Mouse (Mus musculus) intestine, embryonic 16.5 days (tissue): Measurements from ENCODE around the gene Ggt6. TPM values are rescaled to one million over a fixed set of nuclear protein-coding genes. Genes with fewer than 3 reads are reported as not detected.
A peak's percentile ranks its signal among the peaks of the same experiment; 100 is the strongest.
"Not testable (repeated sequence)": the region's sequence is repeated elsewhere in the genome, so short reads cannot be mapped to it uniquely, and the experiment has no call there.

Experiments used
- ATAC-seq: fragments of 200-750 bp; cut with Nextera tagmentation; 2 replicates; pipeline ENCODE4 v1.8.0; 2017; ENCODE audit warnings: moderate TSS enrichment, moderate library complexity
- H3K27ac ChIP-seq: fragments of 300-500 bp; sonication (generic); 2 replicates; pipeline ENCODE4 v1.5.1; 2014; ENCODE audit warnings: mild to moderate bottlenecking, low read length
- H3K27me3 ChIP-seq: fragments of 300-500 bp; sonication (generic); replicated peaks from 2 replicates; pipeline ENCODE4 v1.6.1; 2014; ENCODE audit warnings: low read length, control low read depth, mixed read lengths; ENCODE audit not compliant: control insufficient read depth, insufficient read depth
- H3K36me3 ChIP-seq: fragments of 300-500 bp; sonication (generic); 2 replicates; pipeline ENCODE4 v1.6.1; 2014; ENCODE audit warnings: low read length, control low read depth; ENCODE audit not compliant: control insufficient read depth, insufficient read depth
- H3K4me1 ChIP-seq: fragments of 300-500 bp; sonication (generic); 2 replicates; pipeline ENCODE4 v1.6.1; 2014; ENCODE audit warnings: low read length, control low read depth, mixed read lengths; ENCODE audit not compliant: control insufficient read depth, insufficient read depth
- H3K4me2 ChIP-seq: fragments of 300-500 bp; sonication (generic); 2 replicates; pipeline ENCODE4 v1.6.1; 2014; ENCODE audit warnings: low read depth, low read length, control low read depth
- H3K4me3 ChIP-seq: fragments of 300-500 bp; sonication (generic); 2 replicates; pipeline ENCODE4 v1.5.1; 2014; ENCODE audit warnings: mild to moderate bottlenecking, low read length
- H3K9ac ChIP-seq: fragments of 300-500 bp; sonication (generic); 2 replicates; pipeline ENCODE4 v1.6.1; 2014; ENCODE audit warnings: low read depth, low read length
- H3K9me3 ChIP-seq: fragments of 300-500 bp; sonication (generic); 2 replicates; pipeline ENCODE4 v1.6.1; 2016; ENCODE audit warnings: low read length, control low read depth; ENCODE audit not compliant: control insufficient read depth
- WGBS: fragments of 180-500 bp; shearing (Covaris S2); extraction: QIAGEN DNeasy Blood & Tissue Kit; methylation state at CpG from one replicate; pipeline ENCODE4 v1.1.7; 2014; 5-methylcytosine and 5-hydroxymethylcytosine counted together
- polyA plus RNA-seq: library from polyadenylated mRNA; unstranded; fragments of >200 nt; fragmentation: Nextera tagmentation; extraction: Ambion mirVana; gene quantifications from 2 replicates; pipeline ENCODE4 v1.2.1, GENCODE M21; 2015

The Ggt6 gene
- polyA plus RNA-seq, 1 experiment from 2014 or later: 19.2 TPM

DNA sequence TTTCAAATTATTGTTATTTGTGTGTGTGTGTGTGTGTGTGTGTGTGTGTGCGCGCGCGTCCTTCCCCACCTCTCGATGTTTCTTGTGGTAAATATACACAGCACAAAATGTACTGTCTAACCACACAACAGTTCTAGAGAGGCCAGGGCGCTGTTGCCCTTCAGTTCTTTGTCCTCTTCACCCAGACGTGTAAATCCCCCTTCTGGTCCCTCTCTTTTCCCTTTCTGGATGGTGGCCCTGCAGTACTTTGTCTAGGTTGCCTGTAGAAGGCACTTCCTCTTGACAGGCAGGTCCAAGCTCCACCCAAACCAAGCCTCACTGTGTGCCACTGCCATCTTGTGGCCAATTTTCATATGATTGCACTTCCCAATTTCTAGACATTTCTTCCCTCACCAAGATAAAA is 6.0 kb upstream of the Ggt6 start:
- Histone ChIP-seq H3K4me3 (no peak overlapping the region), H3K4me1 (no peaks in the 10 kb centered on the region), H3K4me2 (peak overlapping the region; percentile 32; the same call in 1 of the 2 replicates), H3K27me3 (no peaks in the 10 kb centered on the region), H3K9ac (no peak overlapping the region), H3K27ac (no peak overlapping the region), H3K36me3 (no peaks in the 10 kb centered on the region), H3K9me3 (no peaks in the 10 kb centered on the region)
- 54% methylated on average over 7 of the region's 7 CpGs for WGBS
- peak; percentile 69 for ATAC-seq

DNA sequence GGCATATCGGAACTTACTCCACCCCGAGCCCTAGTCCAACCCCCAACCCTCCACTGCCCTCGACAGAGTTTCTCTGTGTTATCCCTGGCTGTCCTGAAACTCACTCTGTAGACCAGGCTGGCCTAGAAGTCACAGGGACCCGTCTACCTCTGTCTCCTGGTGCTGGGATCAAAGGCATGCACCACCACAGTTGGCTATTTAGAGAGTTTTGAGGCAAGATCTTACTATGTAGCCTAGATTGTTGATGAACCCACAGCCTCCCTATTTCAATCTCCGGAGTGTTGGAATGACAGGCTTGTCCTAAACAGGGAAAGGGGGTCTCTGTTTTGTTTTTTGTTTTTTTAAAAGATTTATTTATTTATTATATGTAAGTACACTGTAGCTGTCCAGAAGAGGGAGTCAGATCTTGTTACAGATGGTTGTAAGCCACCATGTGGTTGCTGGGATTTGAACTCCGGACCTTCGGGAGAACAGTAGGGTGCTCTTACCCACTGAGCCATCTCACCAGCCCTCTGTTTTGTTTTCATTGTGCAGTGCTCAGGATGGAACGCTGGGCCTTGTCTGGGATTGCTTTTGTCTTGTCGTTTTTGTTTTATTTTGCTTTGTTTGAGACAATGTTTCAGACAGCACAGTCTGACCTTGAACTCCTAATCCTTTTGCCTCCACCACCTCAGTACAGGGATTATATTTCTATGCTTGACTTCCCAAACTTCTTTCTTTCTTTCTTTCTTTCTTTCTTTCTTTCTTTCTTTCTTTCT is 4.8 kb upstream of the Ggt6 start:
- H3K27ac ChIP-seq, H3K27me3 ChIP-seq, H3K36me3 ChIP-seq, H3K4me2 ChIP-seq, H3K9ac ChIP-seq, H3K4me1 ChIP-seq, H3K4me3 ChIP-seq, ATAC-seq, H3K9me3 ChIP-seq: not testable (repeated sequence)
- WGBS: 69% methylated on average over 9 of the region's 9 CpGs

DNA sequence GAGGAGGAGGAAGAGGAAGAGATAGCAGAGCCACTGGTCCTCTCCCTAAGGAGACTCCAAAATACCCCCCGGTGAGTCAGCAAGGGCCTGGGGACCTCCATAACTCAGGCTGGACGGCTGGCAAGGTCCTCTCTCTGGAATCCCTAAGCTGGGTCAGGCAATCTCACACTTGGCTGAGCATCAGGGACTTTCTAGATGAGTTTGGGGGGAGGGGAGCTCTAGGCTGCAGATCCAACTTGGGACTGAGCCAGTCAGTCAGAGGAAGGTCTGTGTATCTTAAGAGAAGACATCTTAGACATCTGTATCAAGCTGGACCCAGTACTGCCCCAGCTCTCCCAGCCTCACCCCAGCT is 344 bp downstream of the Ggt6 start:
- Histone ChIP-seq H3K9me3 (no peaks in the 10 kb centered on the region), H3K36me3 (no peaks in the 10 kb centered on the region), H3K4me2 (peak overlapping the region; percentile 44), H3K4me3 (peak overlapping the region; percentile 41), H3K9ac (peak overlapping the region; percentile 57), H3K4me1 (peaks cover 20% of the 10 kb centered on the region), H3K27ac (peak overlapping the region; percentile 93), H3K27me3 (no peaks in the 10 kb centered on the region)
- 51% methylated on average over 2 of the region's 2 CpGs for WGBS
- peak; percentile 42 for ATAC-seq

DNA sequence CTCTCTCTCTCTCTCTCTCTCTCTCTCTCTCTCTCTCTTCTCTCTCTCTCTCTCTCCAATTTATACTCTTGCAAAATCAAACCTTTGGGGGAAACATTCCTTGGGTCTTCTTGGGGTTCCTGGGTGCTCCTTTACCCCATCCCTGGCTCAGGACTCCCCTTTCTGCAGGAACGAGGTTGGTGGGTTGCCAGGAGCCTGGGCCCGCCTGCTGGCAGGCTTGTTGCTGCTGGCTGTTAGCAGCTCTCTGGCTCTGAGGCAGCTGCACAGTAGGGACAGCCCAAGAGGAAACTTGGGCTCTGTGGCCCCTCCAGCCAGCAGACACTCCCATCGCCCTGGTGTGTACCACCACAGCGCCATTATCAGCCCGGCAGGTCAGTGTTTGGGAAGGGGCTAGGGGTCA is 945 bp downstream of the Ggt6 start:
- Histone ChIP-seq H3K27me3 (no peaks in the 10 kb centered on the region), H3K9me3 (no peaks in the 10 kb centered on the region), H3K27ac (no peak overlapping the region), H3K4me2 (peak overlapping the region; percentile 44), H3K36me3 (no peaks in the 10 kb centered on the region), H3K4me3 (peak overlapping the region; percentile 41; the same call in 1 of the 2 replicates), H3K9ac (peak overlapping the region; percentile 57), H3K4me1 (peaks cover 20% of the 10 kb centered on the region)
- 71% methylated on average over 5 of the region's 5 CpGs for WGBS
- no peak for ATAC-seq

DNA sequence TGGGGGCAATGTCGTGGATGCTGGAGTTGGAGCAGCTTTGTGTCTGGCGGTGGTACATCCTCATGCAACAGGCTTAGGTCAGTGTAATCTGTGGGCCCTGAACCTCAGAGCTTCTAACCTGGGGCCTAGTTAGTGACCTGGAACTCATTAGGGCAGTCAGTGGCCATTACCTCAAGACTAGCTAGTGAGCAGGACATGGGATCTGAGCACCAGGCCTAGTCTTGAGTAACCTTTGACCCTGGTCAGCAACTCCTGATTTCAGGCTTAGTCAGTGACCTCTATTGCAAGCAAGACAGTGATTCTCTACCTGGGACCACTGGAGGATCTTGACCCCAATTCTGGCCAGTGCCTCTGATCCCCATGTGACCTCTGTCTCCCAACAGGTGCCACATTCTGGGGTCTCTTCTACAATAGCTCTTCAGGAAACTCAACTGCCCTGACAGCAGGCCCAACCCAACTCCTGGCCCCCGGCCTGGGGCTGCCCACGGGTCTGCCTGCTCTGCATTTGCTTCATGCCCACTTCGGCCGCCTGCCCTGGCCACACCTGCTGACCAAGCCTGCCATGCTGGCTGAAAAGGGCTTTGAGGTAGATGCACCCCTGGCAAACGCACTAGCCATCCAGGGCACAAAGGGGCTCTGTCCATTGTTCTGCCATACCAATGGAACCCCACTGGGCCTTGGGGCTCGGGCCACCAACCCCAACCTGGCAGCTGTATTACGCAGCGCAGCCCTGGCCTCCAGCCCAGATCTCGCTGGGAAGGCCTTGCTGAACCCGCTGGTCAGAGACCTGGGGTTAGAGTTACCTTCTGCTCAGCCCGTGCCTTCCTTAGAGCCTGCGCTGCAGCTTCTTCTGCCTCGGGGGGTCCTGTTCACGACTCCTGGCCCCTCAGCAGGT is 1.7 kb downstream of the Ggt6 start:
- Histone ChIP-seq H3K4me2 (peak overlapping the region; percentile 44; the same call in 1 of the 2 replicates), H3K27ac (no peak overlapping the region), H3K36me3 (no peaks in the 10 kb centered on the region), H3K9ac (peak overlapping the region; percentile 57), H3K4me3 (no peak overlapping the region; the same call in 1 of the 2 replicates), H3K4me1 (peaks cover 20% of the 10 kb centered on the region), H3K27me3 (no peaks in the 10 kb centered on the region), H3K9me3 (no peaks in the 10 kb centered on the region)
- 88% methylated on average over 16 of the region's 16 CpGs for WGBS
- no peak for ATAC-seq

DNA sequence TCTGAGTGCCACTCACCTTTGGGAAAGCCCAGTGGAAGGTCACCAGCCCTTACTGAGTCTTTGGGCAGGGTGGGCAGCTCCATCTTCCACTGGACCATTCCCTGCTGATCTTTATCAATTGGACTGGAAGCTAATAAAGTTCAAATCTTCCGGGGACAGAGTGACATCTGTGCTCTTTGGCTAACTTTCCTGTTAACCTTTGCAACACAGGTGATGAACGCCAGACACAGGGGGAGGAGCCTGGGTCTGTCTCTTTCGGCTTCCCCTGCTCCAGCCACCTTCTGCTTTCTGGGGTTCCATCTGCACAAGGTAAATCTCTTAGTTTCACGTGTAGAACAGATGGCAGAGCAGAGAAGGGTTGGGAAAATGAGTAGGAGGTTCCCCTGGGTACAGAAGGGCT is 3.1 kb downstream of the Ggt6 start:
- peaks cover 27% of the 10 kb centered on the region for H3K4me1 ChIP-seq
- no peak for ATAC-seq
- H3K27me3 ChIP-seq: no peaks in the 10 kb centered on the region
- no peak overlapping the region for H3K27ac ChIP-seq
- H3K36me3 ChIP-seq: 0 out of 2 replicates have a peak, but pooled peaks cover 1% of the 10 kb centered on the region
- 61% methylated on average over 4 of the region's 4 CpGs for WGBS
- H3K9me3 ChIP-seq: no peaks in the 10 kb centered on the region
- H3K9ac ChIP-seq: no peak overlapping the region
- H3K4me2 ChIP-seq: no peak overlapping the region
- no peak overlapping the region for H3K4me3 ChIP-seq

DNA sequence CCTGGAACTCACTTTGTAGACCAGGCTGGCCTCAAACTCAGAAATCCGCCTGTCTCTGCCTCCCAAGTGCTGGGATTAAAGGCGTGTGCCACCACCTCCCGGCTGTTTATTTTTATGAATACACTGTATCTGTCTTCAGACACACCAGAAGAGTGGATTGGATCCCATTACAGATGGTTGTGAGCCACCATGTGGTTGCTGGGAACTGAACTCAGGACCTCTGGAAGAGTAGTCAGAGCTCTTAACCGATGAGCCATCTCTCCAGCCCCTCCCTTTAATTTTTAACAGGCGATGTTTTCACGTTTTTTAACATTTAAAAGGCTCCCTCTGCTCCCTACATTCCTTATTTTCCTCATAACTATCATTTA is 5.3 kb downstream of the Ggt6 start:
- not testable (repeated sequence) for H3K27me3 ChIP-seq, H3K9me3 ChIP-seq
- Histone ChIP-seq H3K4me2 (peak overlapping the region; percentile 69), H3K9ac (peak overlapping the region; percentile 90), H3K36me3 (peaks cover 21% of the 10 kb centered on the region), H3K4me1 (peaks cover 19% of the 10 kb centered on the region), H3K4me3 (peak overlapping the region; percentile 98), H3K27ac (peak overlapping the region; percentile 89)
- ATAC-seq: peak; percentile 15; the same call in 1 of the 2 replicates
- WGBS: 40% methylated on average over 6 of the region's 6 CpGs

DNA sequence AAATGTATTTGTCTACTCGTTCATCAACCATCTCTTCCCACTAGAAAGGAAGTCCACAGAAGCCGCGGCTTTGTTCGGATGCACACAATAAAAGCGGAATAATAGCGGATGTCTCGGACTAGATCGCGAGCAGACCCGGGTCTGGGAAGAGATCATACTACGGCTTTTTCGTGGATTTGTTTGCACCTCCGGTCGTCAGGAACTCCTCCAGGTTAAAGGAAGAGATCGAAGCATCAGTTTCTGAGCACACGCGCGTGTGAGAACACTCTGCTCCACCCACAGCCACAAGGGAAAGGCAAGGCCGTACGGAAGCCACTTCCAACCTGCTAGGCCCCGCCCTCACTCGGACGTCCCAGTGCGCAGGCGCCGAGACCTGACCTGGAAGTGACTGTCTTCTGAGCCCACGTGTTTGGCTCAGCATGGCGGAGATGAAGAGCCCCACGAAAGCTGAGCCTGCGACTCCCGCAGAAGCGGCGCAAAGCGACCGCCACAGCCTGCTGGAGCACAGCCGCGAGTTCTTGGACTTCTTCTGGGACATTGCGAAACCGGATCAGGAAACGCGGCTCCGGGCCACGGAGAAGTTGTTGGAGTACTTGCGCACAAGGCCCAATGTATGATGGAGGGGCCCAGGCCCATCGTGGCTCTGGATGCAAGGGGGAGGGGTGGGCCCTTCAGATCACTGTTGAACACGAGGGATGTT is 5.8 kb downstream of the Ggt6 start, which contains the start of gene Mybbp1a:
Mybbp1a (plus strand) TSS at position 391 of the 700 bp plus-strand sequence.
- Histone ChIP-seq H3K9me3 (no peaks in the 10 kb centered on the region), H3K27me3 (no peaks in the 10 kb centered on the region), H3K4me2 (peak within 1 kb of the TSS; percentile 69), H3K4me3 (peak within 1 kb of the TSS; percentile 98), H3K36me3 (peaks cover 27% of the 10 kb centered on the region), H3K4me1 (peaks cover 13% of the 10 kb centered on the region; the same call in 1 of the 2 replicates), H3K9ac (peak within 1 kb of the TSS; percentile 90), H3K27ac (peak within 1 kb of the TSS; percentile 89)
- ATAC-seq: peak; percentile 93
- WGBS: under 1% methylated on average over 46 of the region's 46 CpGs
